Comparison of ENCODE assay signal across 9 mouse cellular contexts in the genomic region with DNA sequence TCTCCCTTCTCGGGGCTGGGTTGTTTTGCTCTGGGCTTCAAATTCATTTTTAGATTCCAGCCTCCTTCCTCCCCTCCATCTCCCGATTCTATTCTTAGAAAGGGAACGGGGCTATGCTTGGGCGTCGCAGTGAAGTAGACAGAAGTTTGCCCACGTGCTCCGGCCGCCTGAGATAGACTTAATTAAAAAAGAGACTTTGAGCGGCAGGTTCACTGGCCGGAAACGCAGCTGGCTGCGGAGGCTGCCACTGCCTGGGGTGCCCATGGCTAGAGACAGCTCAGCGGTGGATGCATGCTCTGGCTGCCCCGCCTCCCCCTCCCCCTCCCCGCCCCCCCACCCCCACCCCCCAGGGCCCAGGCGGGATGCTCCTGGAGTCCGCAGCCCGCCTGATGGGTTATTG. TPM values are rescaled to one million over a fixed set of nuclear protein-coding genes. Genes with fewer than 3 reads are reported as not detected.
A peak's percentile ranks its signal among the peaks of the same experiment; 100 is the strongest.
DNase-seq lines count a peak whose midpoint lies in the region; ATAC-seq lines count a peak whose summit lies in the region.
"Had no signal": no experiment of that assay in that cellular context is flagged by ENCODE, and none has a peak within 500 bp of the region (broad histone marks: within the 10 kb centered on the region; RNA-seq: fewer than 3 reads in every experiment).

No protein-coding gene starts in this region.

- ATAC-seq in hindbrain, embryonic 13.5 days (ENCODE audit: low FRiP score), result peak; percentile 82
- ATAC-seq in midbrain, embryonic 11.5 days (ENCODE audit: low FRiP score), result peak; percentile 83

- under 1% methylated on average over 15 of the region's 18 CpGs for WGBS in hindbrain, embryonic 13.5 days
- 6% methylated on average over 14 of the region's 18 CpGs for WGBS in midbrain, embryonic 11.5 days

- H3K4me1 ChIP-seq in hindbrain, embryonic 13.5 days (replicated peaks), result peaks cover 21% of the 10 kb centered on the region
- H3K4me1 ChIP-seq in midbrain, embryonic 11.5 days (ENCODE audit: control insufficient read depth, insufficient read depth, low read length), result peaks cover 5% of the 10 kb centered on the region; the same call in 1 of the 2 replicates

- H3K4me3 ChIP-seq in hindbrain, embryonic 13.5 days, result no peak overlapping the region
- no peak overlapping the region for H3K4me3 ChIP-seq in midbrain, embryonic 11.5 days (ENCODE audit: low read depth, low read length)

- no peak overlapping the region for H3K9ac ChIP-seq in hindbrain, embryonic 13.5 days
- H3K9ac ChIP-seq in midbrain, embryonic 11.5 days (ENCODE audit: low read length), result no peak overlapping the region

- DNase-seq in 3T3-L1 (ENCODE audit: low read depth, low spot score), result peak; percentile 9
- DNase-seq in brain, embryonic 18.5 days (ENCODE audit: low read depth, low spot score), result peak; percentile 55
- peak; percentile 60 to 79 for DNase-seq in frontal cortex, postnatal 36 days (ENCODE audit: low spot score in 2 of 2)
- DNase-seq in layer of hippocampus, postnatal 14 days (ENCODE audit: low spot score in 2 of 2), result peak; percentile 35 to 45
- peak; percentile 89 for DNase-seq in midbrain, embryonic 11.5 days (ENCODE audit: low spot score, missing footprints)
- peak; percentile 42 for DNase-seq in skeletal muscle tissue, adult 2 months (ENCODE audit: low read depth, low spot score)
- no peak for DNase-seq in urinary bladder, adult 2 months (ENCODE audit: low spot score)

- H3K9me3 ChIP-seq in hindbrain, embryonic 13.5 days, result no peaks in the 10 kb centered on the region
- H3K9me3 ChIP-seq in midbrain, embryonic 11.5 days (ENCODE audit: control insufficient read depth, low read length), result no peaks in the 10 kb centered on the region

- peak overlapping the region; percentile 75 for H3K27ac ChIP-seq in hindbrain, embryonic 13.5 days
- no peak overlapping the region for H3K27ac ChIP-seq in midbrain, embryonic 11.5 days (ENCODE audit: low read depth, low read length)
- H3K27ac ChIP-seq: macrophage had no signal

- H3K27me3 ChIP-seq in hindbrain, embryonic 13.5 days, result peaks cover 15% of the 10 kb centered on the region; the same call in 1 of the 2 replicates
- 0 out of 2 replicates have a peak, but pooled peaks cover 3% of the 10 kb centered on the region for H3K27me3 ChIP-seq in midbrain, embryonic 11.5 days (ENCODE audit: control insufficient read depth, insufficient read depth, low read length)

- no peaks in the 10 kb centered on the region for H3K36me3 ChIP-seq in hindbrain, embryonic 13.5 days
- no peaks in the 10 kb centered on the region for H3K36me3 ChIP-seq in midbrain, embryonic 11.5 days (ENCODE audit: control insufficient read depth, insufficient read depth, low read length)

- H3K4me2 ChIP-seq in hindbrain, embryonic 13.5 days, result peak overlapping the region; percentile 45
- no peak overlapping the region for H3K4me2 ChIP-seq in midbrain, embryonic 11.5 days

RNA-seq across cellular contexts. Expression of gene Pmepa1, which starts 31.2 kb away (rescaled TPM):
- polyA plus RNA-seq in hindbrain, embryonic 13.5 days (2015; fragmentation: Nextera tagmentation; extraction: Ambion mirVana), result 4.7 and 5.2 TPM in 2 replicates
- 10 to 100 TPM; 28.6 to 35.0 TPM for total RNA-seq in layer of hippocampus, postnatal 14 days (2021)
- polyA plus RNA-seq in midbrain, embryonic 11.5 days (2014; fragmentation: Nextera tagmentation; extraction: Ambion mirVana), result 3.2 and 3.4 TPM in 2 replicates
- 37.0 and 54.0 TPM in 2 replicates for polyA plus RNA-seq in urinary bladder, adult 2 months (2012; rRNA removed)
